Mouse (Mus musculus) intestine, embryonic 14.5 days (tissue): ENCODE measurements at regions not wholly inside any gene's neighbourhood (a gene's known extent, or its start where the extent isn't known, plus 50 kb on each side); places are given as distances from the start of the nearest gene placed in this dataset.

Experiments
- ATAC-seq: fragments of 200-750 bp; cut with Nextera tagmentation; replicated peaks from 2 replicates; pipeline ENCODE4 v1.8.0; 2017; ENCODE audit warnings: low read depth, moderate number of reproducible peaks, moderate TSS enrichment, moderate library complexity; ENCODE audit not compliant: low FRiP score, low TSS enrichment
- DNase-seq: peaks from one replicate; pipeline ENCODE4 v3.0.0-alpha.2; 2018; ENCODE audit warnings: low spot score
- H3K27ac ChIP-seq: fragments of 300-500 bp; sonication (generic); 2 replicates; pipeline ENCODE4 v1.5.1; 2014; ENCODE audit warnings: low read depth, mild to moderate bottlenecking, control low read depth
- H3K27me3 ChIP-seq: fragments of 300-500 bp; sonication (generic); replicated peaks from 2 replicates; pipeline ENCODE4 v1.6.1; 2014; ENCODE audit warnings: low read length, control low read depth; ENCODE audit not compliant: control insufficient read depth, insufficient read depth
- H3K36me3 ChIP-seq: fragments of 300-500 bp; sonication (generic); 2 replicates; pipeline ENCODE4 v1.6.1; 2014; ENCODE audit warnings: low read length, control low read depth; ENCODE audit not compliant: control insufficient read depth, insufficient read depth
- H3K4me1 ChIP-seq: fragments of 300-500 bp; sonication (generic); replicated peaks from 2 replicates; pipeline ENCODE4 v1.6.1; 2014; ENCODE audit warnings: low read length, control low read depth, mixed read lengths; ENCODE audit not compliant: control insufficient read depth, insufficient read depth
- H3K4me2 ChIP-seq: fragments of 300-500 bp; sonication (generic); 2 replicates; pipeline ENCODE4 v1.6.1; 2014; ENCODE audit warnings: low read length
- H3K4me3 ChIP-seq: fragments of 300-500 bp; sonication (generic); 2 replicates; pipeline ENCODE4 v1.5.1; 2014; ENCODE audit warnings: low read depth, low read length, control low read depth, mixed read lengths
- H3K9ac ChIP-seq: fragments of 300-500 bp; sonication (generic); 2 replicates; pipeline ENCODE4 v1.6.1; 2014; ENCODE audit warnings: mild to moderate bottlenecking, low read length
- H3K9me3 ChIP-seq: fragments of 300-500 bp; sonication (generic); 2 replicates; pipeline ENCODE4 v1.6.1; 2016; ENCODE audit warnings: low read length, control low read depth; ENCODE audit not compliant: control insufficient read depth
- WGBS: fragments of 180-500 bp; shearing (Covaris S2); extraction: QIAGEN DNeasy Blood & Tissue Kit; methylation state at CpG from one replicate; pipeline ENCODE4 v1.1.7; 2014; 5-methylcytosine and 5-hydroxymethylcytosine counted together

DNA sequence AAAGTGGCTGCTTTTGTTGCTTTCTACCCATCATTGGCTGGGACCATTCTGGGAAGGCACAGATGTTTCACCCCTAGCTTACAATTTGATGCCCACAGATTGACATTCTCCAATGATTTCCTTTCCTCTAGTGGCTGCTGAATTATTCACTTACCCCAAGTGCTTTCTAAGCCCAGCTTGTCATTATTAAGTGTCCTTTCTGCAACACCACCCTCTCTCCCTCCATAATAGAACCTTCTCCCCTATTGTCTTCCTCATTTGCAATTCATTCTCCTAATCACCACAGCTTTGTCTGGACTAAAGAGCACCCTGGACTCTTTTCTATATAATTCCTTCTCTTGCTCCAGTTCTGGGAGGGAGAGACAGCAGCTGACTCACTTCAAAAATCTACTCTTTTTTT lies 2780.0 kb upstream of the 5930422O12Rik start:
- H3K9me3 ChIP-seq, result no peaks in the 10 kb centered on the region
- no peaks in the 10 kb centered on the region for H3K4me1 ChIP-seq
- H3K9ac ChIP-seq, result no peak overlapping the region
- no peak for DNase-seq
- H3K27ac ChIP-seq, result no peak overlapping the region
- no peak for ATAC-seq
- H3K36me3 ChIP-seq, result no peaks in the 10 kb centered on the region
- no peaks in the 10 kb centered on the region for H3K27me3 ChIP-seq
- no peak overlapping the region for H3K4me2 ChIP-seq
- no peak overlapping the region for H3K4me3 ChIP-seq

DNA sequence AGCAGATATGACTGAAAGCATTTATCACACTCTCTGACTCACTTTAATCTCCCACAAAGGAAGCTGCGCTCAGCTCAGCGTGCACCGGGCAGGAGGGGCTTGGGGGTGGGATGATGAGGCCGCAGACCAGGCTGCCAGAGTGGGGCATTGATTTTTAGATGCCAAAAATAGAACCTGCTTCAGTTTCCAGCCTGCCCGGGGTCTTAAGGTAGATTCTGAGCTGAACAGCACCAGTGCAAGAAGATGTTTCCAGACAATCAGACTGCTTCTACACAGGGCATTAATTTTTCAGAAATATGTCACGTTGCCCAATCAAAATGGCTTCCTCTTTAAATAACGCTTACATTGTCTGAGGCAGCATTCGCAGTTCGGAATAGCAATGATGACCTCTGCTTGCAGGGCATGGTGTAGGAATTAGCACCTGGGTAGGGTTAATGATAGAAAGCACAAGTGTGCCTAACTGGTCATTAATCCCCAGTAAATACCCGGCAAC lies 2772.7 kb upstream of the 5930422O12Rik start:
- 64% methylated on average over 10 of the region's 10 CpGs for WGBS
- no peaks in the 10 kb centered on the region for H3K27me3 ChIP-seq
- no peaks in the 10 kb centered on the region for H3K4me1 ChIP-seq
- H3K27ac ChIP-seq, result no peak overlapping the region
- no peak for ATAC-seq
- H3K4me2 ChIP-seq, result no peak overlapping the region
- H3K4me3 ChIP-seq, result no peak overlapping the region
- no peak overlapping the region for H3K9ac ChIP-seq
- H3K36me3 ChIP-seq, result no peaks in the 10 kb centered on the region
- 0 out of 2 replicates have a peak, but pooled peaks cover 3% of the 10 kb centered on the region for H3K9me3 ChIP-seq
- no peak for DNase-seq

DNA sequence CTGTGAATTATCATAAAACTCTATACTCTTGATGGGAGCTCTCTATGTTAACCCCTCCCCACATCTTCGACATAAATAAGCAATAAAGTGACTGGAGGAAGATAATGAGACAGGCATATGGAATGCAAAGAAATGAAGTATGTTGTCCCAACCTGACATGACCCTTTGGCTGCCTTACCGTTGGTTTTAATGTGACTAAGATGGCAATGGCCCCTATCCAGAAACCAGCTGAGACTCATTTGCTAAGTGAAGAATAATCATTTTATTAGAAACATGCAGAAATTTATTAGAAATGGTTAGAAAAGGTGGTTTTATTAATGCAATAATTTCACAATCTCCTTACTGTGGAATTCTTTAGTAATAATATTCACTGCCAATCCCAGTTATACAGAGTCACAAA lies 2767.2 kb upstream of the 5930422O12Rik start:
- Histone ChIP-seq H3K4me2 (no peak overlapping the region), H3K4me1 (no peaks in the 10 kb centered on the region), H3K36me3 (no peaks in the 10 kb centered on the region), H3K27me3 (no peaks in the 10 kb centered on the region), H3K9me3 (0 out of 2 replicates have a peak, but pooled peaks cover 3% of the 10 kb centered on the region), H3K4me3 (no peak overlapping the region), H3K27ac (no peak overlapping the region), H3K9ac (no peak overlapping the region)
- 62% methylated on average over 2 of the region's 2 CpGs for WGBS
- ATAC-seq, result no peak
- no peak for DNase-seq

DNA sequence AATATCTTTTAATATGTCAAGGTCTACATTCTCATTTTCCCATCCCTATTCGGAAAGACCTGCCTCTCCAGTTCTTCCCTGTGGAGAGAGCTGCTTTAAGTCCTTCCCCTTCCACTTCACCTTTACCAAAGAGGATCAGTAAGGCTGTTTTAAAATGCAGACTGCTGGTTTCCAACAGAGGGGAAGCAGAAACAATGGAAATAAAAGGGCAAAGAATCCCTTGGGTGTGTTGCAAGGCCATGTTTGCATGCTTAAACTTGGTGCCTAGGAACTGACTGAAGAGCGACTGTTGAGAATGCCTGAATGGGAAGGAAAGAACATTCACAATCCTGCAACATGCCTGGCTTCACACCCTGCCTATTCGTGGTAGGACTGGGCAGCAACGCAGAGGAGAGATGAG lies 2759.1 kb upstream of the 5930422O12Rik start:
- Histone ChIP-seq H3K4me2 (no peak overlapping the region), H3K36me3 (no peaks in the 10 kb centered on the region), H3K27ac (no peak overlapping the region), H3K9me3 (no peaks in the 10 kb centered on the region), H3K9ac (no peak overlapping the region), H3K4me1 (no peaks in the 10 kb centered on the region), H3K27me3 (no peaks in the 10 kb centered on the region), H3K4me3 (no peak overlapping the region)
- DNase-seq, result no peak
- 67% methylated on average over 4 of the region's 4 CpGs for WGBS
- no peak for ATAC-seq

DNA sequence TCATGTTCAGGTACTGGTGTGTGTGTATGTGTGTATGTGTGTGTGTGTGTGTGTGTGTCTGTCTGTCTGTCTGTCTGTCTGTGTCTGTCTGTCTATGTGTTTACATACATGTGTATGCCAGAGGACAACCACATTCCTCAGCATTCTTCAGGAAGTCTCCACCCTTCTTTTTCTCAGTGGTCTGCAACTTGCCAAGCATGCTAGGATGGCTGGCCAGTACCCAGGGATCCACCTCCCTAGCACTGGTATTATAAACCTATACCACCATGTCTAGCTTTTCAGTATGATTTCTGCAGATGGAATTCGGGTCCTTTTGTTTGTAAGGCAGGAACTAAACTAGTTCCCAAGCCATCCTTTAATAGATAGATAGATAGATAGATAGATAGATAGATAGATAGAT lies 2751.1 kb upstream of the 5930422O12Rik start:
- DNase-seq, result no peak
- WGBS, result 76% methylated on average over 1 of the region's 1 CpGs

DNA sequence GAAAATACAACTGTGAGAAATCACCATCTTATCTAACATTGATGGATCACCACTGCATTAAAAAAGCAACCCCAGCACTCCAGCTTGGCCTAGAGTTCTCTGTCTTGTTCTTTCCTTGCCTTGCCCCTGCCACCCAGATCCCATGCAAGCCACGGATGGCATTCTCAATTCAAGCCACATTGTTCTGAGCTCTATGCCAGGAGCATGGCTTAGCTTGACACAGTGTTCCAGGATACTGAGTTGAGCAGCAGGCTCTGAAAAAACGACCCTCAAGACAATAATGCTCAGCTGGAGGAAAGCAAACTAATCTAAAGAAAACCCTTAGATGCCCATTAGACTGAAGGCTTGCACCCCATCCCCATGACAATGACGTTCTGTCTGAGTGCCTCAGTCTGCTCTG lies 2746.3 kb upstream of the 5930422O12Rik start:
- DNase-seq (no peak), ATAC-seq (no peak)
- Histone ChIP-seq H3K9me3 (no peaks in the 10 kb centered on the region), H3K9ac (no peak overlapping the region), H3K4me3 (no peak overlapping the region), H3K4me2 (no peak overlapping the region), H3K27ac (no peak overlapping the region), H3K36me3 (no peaks in the 10 kb centered on the region), H3K27me3 (no peaks in the 10 kb centered on the region), H3K4me1 (no peaks in the 10 kb centered on the region)
- WGBS, result 55% methylated on average over 3 of the region's 3 CpGs

More for the DNA sequence above, 2751.1 kb upstream of the 5930422O12Rik start:
- no peaks in the 10 kb centered on the region for H3K4me1 ChIP-seq
- no peak for ATAC-seq
- H3K36me3 ChIP-seq, result no peaks in the 10 kb centered on the region
- no peak overlapping the region for H3K4me3 ChIP-seq
- no peak overlapping the region for H3K27ac ChIP-seq
- H3K27me3 ChIP-seq, result no peaks in the 10 kb centered on the region
- no peaks in the 10 kb centered on the region for H3K9me3 ChIP-seq
- H3K4me2 ChIP-seq, result no peak overlapping the region
- H3K9ac ChIP-seq, result no peak overlapping the region

DNA sequence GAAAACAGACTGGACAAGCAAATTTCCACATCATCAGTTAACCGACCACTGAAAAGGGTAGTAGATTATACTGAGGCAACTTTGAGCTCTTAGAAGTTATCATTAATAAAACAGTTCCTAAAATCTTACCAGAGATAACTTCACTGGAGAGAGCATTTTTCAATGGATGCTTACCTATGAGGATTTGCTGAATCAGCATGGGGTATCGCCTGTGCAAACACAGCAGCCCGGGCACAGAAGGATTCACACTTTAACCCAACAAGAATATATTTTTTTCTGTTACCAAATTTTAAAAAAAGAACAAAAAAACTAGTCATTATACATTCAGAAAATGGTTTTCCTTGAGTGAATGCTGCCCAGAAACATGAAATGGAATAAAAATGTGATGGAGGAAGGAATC lies 2742.0 kb upstream of the 5930422O12Rik start:
- Histone ChIP-seq H3K9me3 (no peaks in the 10 kb centered on the region), H3K9ac (no peak overlapping the region), H3K4me3 (no peak overlapping the region), H3K4me2 (no peak overlapping the region), H3K27me3 (no peaks in the 10 kb centered on the region), H3K27ac (no peak overlapping the region), H3K4me1 (no peaks in the 10 kb centered on the region), H3K36me3 (no peaks in the 10 kb centered on the region)
- 78% methylated on average over 3 of the region's 3 CpGs for WGBS
- ATAC-seq (no peak), DNase-seq (no peak)

DNA sequence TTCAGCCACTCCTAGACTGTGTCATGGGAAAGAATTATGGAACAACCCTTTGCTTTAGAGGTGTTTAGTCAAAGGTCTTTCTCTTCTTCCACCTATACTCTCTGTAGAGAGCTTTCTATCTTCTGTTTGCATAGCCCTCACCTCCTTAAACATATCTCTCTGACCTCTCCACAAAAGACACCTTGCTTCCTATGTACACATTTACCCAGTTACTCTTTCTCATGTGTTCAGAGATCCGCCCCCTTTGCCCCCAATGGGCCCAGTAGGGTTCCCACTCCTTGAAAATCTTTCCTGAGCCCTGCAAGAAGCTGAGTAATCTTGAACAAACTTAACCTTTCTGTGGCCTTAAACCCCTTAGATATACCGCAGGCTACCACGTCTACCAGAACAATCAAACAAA lies 2734.4 kb upstream of the 5930422O12Rik start:
- no peak overlapping the region for H3K27ac ChIP-seq
- no peaks in the 10 kb centered on the region for H3K9me3 ChIP-seq
- no peak for DNase-seq
- H3K4me1 ChIP-seq, result no peaks in the 10 kb centered on the region
- H3K27me3 ChIP-seq, result no peaks in the 10 kb centered on the region
- H3K4me3 ChIP-seq, result no peak overlapping the region
- no peaks in the 10 kb centered on the region for H3K36me3 ChIP-seq
- no peak overlapping the region for H3K9ac ChIP-seq
- 66% methylated on average over 3 of the region's 3 CpGs for WGBS
- ATAC-seq, result no peak
- no peak overlapping the region for H3K4me2 ChIP-seq

DNA sequence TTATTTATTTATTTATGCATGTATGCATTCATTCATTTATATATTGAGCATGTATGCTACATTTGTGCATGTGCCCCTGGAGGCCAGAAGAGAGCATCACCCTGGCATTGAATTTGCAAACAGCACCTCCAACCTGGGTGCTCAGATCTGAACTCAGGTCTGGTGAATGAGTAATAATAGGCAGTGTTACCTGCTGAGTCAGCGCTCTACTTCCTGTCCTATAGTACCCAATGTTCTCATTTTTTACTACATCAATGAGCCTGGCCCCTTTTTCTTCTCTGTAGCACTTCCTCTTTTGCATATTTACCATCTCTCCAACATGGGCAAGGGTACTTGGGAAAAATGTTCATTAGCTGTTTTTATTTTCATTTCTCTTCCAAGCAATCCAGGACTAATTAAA lies 2711.9 kb upstream of the 5930422O12Rik start:
- no peak overlapping the region for H3K27ac ChIP-seq
- no peak overlapping the region for H3K4me2 ChIP-seq
- H3K9me3 ChIP-seq, result no peaks in the 10 kb centered on the region
- ATAC-seq (no peak), DNase-seq (no peak)
- no peaks in the 10 kb centered on the region for H3K36me3 ChIP-seq
- no peaks in the 10 kb centered on the region for H3K27me3 ChIP-seq
- H3K9ac ChIP-seq, result no peak overlapping the region
- WGBS, result 92% methylated on average over 1 of the region's 1 CpGs
- no peaks in the 10 kb centered on the region for H3K4me1 ChIP-seq
- H3K4me3 ChIP-seq, result no peak overlapping the region
